Mouse (Mus musculus): Measurements from ENCODE around the gene Prss42. TPM values are rescaled to one million over a fixed set of nuclear protein-coding genes. Genes with fewer than 3 reads are reported as not detected.

Gene Prss42
- total and polyA plus RNA-seq, 2 experiments from 2014 or later: not detected

GRCm38 (mm10) chr9:110821436-110821835 is 23.5 kb downstream of the Prss42 start:
- no peak for ATAC-seq (ENCODE audit: low FRiP score)
- H3K9me3 ChIP-seq (ENCODE audit: low read length): no peaks in the 10 kb centered on the region
- H3K27ac ChIP-seq (ENCODE audit: low read depth, low read length): no peak overlapping the region
- H3K27me3 ChIP-seq (ENCODE audit: insufficient read depth, low read length): no peaks in the 10 kb centered on the region
- no peaks in the 10 kb centered on the region for H3K4me1 ChIP-seq (ENCODE audit: insufficient read depth, low read length)
- WGBS: 87% methylated on average over 7 of the region's 7 CpGs
- TF ChIP-seq CTCF (IDR thresholded peaks at IDR 0.05): no peak
- no peak for DNase-seq (ENCODE audit: low spot score)
- H3K36me3 ChIP-seq (ENCODE audit: insufficient read depth, low read length): no peaks in the 10 kb centered on the region
- no peak overlapping the region for H3K4me3 ChIP-seq (ENCODE audit: low read depth, low read length)
- H3K9ac ChIP-seq (replicated peaks; ENCODE audit: low read length, poor library complexity, severe bottlenecking): no peak overlapping the region
- no peak overlapping the region for H3K4me2 ChIP-seq (ENCODE audit: low read depth, low read length, poor library complexity, severe bottlenecking)

- Histone ChIP-seq H3K4me2 (ENCODE audit: low read depth, low read length, poor library complexity, severe bottlenecking) (no peak overlapping the region), H3K9ac (replicated peaks; ENCODE audit: low read length, poor library complexity, severe bottlenecking) (no peak overlapping the region), H3K36me3 (ENCODE audit: insufficient read depth, low read length) (no peaks in the 10 kb centered on the region), H3K9me3 (ENCODE audit: low read length) (no peaks in the 10 kb centered on the region), H3K27ac (ENCODE audit: low read depth, low read length) (no peak overlapping the region), H3K27me3 (ENCODE audit: insufficient read depth, low read length) (no peaks in the 10 kb centered on the region), H3K4me1 (ENCODE audit: insufficient read depth, low read length) (no peaks in the 10 kb centered on the region), H3K4me3 (ENCODE audit: low read depth, low read length) (no peak overlapping the region)
- 80% methylated on average over 4 of the region's 4 CpGs for WGBS
- TF ChIP-seq CTCF (IDR thresholded peaks at IDR 0.05): no peak
- no peak for ATAC-seq (ENCODE audit: low FRiP score)
- peak; percentile 41 for DNase-seq (ENCODE audit: low spot score)
These were observed 27.5 kb downstream of the Prss42 start for GRCm38 (mm10) chr9:110825426-110825825.

- H3K4me2 ChIP-seq (ENCODE audit: low read depth, low read length, poor library complexity, severe bottlenecking): no peak overlapping the region
- TF ChIP-seq CTCF (IDR thresholded peaks at IDR 0.05): no peak
- WGBS: 69% methylated on average over 7 of the region's 7 CpGs
- H3K9me3 ChIP-seq (ENCODE audit: low read length): no peaks in the 10 kb centered on the region
- H3K4me3 ChIP-seq (ENCODE audit: low read depth, low read length): no peak overlapping the region
- no peak overlapping the region for H3K9ac ChIP-seq (replicated peaks; ENCODE audit: low read length, poor library complexity, severe bottlenecking)
- no peak overlapping the region for H3K27ac ChIP-seq (ENCODE audit: low read depth, low read length)
- H3K36me3 ChIP-seq (ENCODE audit: insufficient read depth, low read length): no peaks in the 10 kb centered on the region
- no peaks in the 10 kb centered on the region for H3K27me3 ChIP-seq (ENCODE audit: insufficient read depth, low read length)
- no peak for ATAC-seq (ENCODE audit: low FRiP score)
- DNase-seq (ENCODE audit: low spot score): no peak
- H3K4me1 ChIP-seq (ENCODE audit: insufficient read depth, low read length): no peaks in the 10 kb centered on the region
These were observed 27.9 kb downstream of the Prss42 start for GRCm38 (mm10) chr9:110825832-110826231.

- no peak within 1 kb of the TSS for H3K4me2 ChIP-seq (ENCODE audit: low read depth, low read length, poor library complexity, severe bottlenecking)
- no peak within 1 kb of the TSS for H3K4me3 ChIP-seq (ENCODE audit: low read depth, low read length)
- WGBS: 86% methylated on average over 3 of the region's 3 CpGs
- no peaks in the 10 kb centered on the region for H3K36me3 ChIP-seq (ENCODE audit: insufficient read depth, low read length)
- H3K27ac ChIP-seq (ENCODE audit: low read depth, low read length): no peak within 1 kb of the TSS
- H3K9me3 ChIP-seq (ENCODE audit: low read length): no peaks in the 10 kb centered on the region
- H3K9ac ChIP-seq (replicated peaks; ENCODE audit: low read length, poor library complexity, severe bottlenecking): no peak within 1 kb of the TSS
- DNase-seq (ENCODE audit: low spot score) (no peak), ATAC-seq (ENCODE audit: low FRiP score) (no peak)
- no peaks in the 10 kb centered on the region for H3K4me1 ChIP-seq (ENCODE audit: insufficient read depth, low read length)
- TF ChIP-seq CTCF (IDR thresholded peaks at IDR 0.05): no peak
- no peaks in the 10 kb centered on the region for H3K27me3 ChIP-seq (ENCODE audit: insufficient read depth, low read length)
These were observed 28.4 kb downstream of the Prss42 start, which contains the start of gene Prss43 for GRCm38 (mm10) chr9:110826390-110826789. Gene Prss43, plus strand, starts transcription at chr9:110826690.

- TF ChIP-seq CTCF (IDR thresholded peaks at IDR 0.05): no peak
- ATAC-seq (ENCODE audit: low FRiP score) (no peak), DNase-seq (ENCODE audit: low spot score) (no peak)
- Histone ChIP-seq H3K9me3 (ENCODE audit: low read length) (no peaks in the 10 kb centered on the region), H3K4me2 (ENCODE audit: low read depth, low read length, poor library complexity, severe bottlenecking) (no peak overlapping the region), H3K4me1 (ENCODE audit: insufficient read depth, low read length) (no peaks in the 10 kb centered on the region), H3K27me3 (ENCODE audit: insufficient read depth, low read length) (no peaks in the 10 kb centered on the region), H3K9ac (replicated peaks; ENCODE audit: low read length, poor library complexity, severe bottlenecking) (no peak overlapping the region), H3K27ac (ENCODE audit: low read depth, low read length) (no peak overlapping the region), H3K36me3 (ENCODE audit: insufficient read depth, low read length) (no peaks in the 10 kb centered on the region), H3K4me3 (ENCODE audit: low read depth, low read length) (no peak overlapping the region)
- WGBS: 70% methylated on average over 5 of the region's 5 CpGs
These were observed 35.1 kb downstream of the Prss42 start for GRCm38 (mm10) chr9:110833021-110833420.

- Histone ChIP-seq H3K4me3 (ENCODE audit: low read depth, low read length) (no peak within 1 kb of the TSS), H3K27ac (ENCODE audit: low read depth, low read length) (no peak within 1 kb of the TSS), H3K9ac (replicated peaks; ENCODE audit: low read length, poor library complexity, severe bottlenecking) (no peak within 1 kb of the TSS), H3K4me2 (ENCODE audit: low read depth, low read length, poor library complexity, severe bottlenecking) (no peak within 1 kb of the TSS), H3K9me3 (ENCODE audit: low read length) (no peaks in the 10 kb centered on the region), H3K27me3 (ENCODE audit: insufficient read depth, low read length) (no peaks in the 10 kb centered on the region), H3K4me1 (ENCODE audit: insufficient read depth, low read length) (no peaks in the 10 kb centered on the region), H3K36me3 (ENCODE audit: insufficient read depth, low read length) (no peaks in the 10 kb centered on the region)
- DNase-seq (ENCODE audit: low spot score) (no peak), ATAC-seq (ENCODE audit: low FRiP score) (no peak)
- no peak for TF ChIP-seq CTCF (IDR thresholded peaks at IDR 0.05)
- 71% methylated on average over 19 of the region's 19 CpGs for WGBS
These were observed 36.4 kb downstream of the Prss42 start, which contains the start of gene Prss45 for GRCm38 (mm10) chr9:110834411-110834810. Gene Prss45, plus strand, starts transcription at chr9:110834588.

Measured in midbrain, postnatal 0 days (tissue).